Mouse (Mus musculus) stomach, postnatal 0 days (tissue): ENCODE data around the gene Zfp715.
A peak's percentile ranks its signal among the peaks of the same experiment; 100 is the strongest.

ENCODE experiments used
- CTCF ChIP-seq: IDR thresholded peaks from 2 replicates; pipeline ENCODE4 v1.5.1; 2016; ENCODE audit warnings: antibody characterized with exemption, low read depth, mild to moderate bottlenecking, moderate library complexity
- EP300 ChIP-seq: optimal IDR thresholded peaks from 2 replicates; pipeline ENCODE3; 2016; ENCODE audit warnings: antibody characterized with exemption

DNA sequence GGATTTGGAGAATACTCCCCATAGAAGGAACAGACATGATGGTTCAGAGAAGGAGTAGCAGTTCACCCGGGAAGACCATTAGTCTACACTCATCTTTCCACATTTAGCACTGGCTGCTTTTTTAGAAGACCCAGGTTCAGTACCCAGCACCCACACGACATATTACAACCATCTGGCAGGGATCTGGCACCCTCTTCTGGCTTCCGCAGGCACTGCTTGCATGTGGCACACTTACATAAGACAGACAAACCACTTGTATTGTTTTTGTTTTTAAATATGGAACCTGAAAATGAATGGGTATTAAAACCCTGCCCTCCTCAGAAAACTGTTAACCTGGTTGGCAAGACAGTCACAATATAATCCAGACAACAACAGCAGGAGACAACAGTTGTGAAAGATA, 21.6 kb downstream of the Zfp715 start:
- TF ChIP-seq CTCF (peak; percentile 10; the same call in 1 of the 2 replicates), EP300 (no peak)
